Mouse (Mus musculus) midbrain, postnatal 0 days (tissue): Measurements from ENCODE around the gene Myl3. TPM values are rescaled to one million over a fixed set of nuclear protein-coding genes. Genes with fewer than 3 reads are reported as not detected.

Experiments used
- ATAC-seq: fragments of 200-750 bp; cut with Nextera tagmentation; 2 replicates; pipeline ENCODE4 v1.8.0; 2017; ENCODE audit warnings: moderate number of reproducible peaks, mild to moderate bottlenecking, moderate TSS enrichment, moderate library complexity; ENCODE audit not compliant: low FRiP score
- DNase-seq: peaks from one replicate; pipeline ENCODE4 v3.0.0-alpha.2; 2015; ENCODE audit warnings: low spot score
- H3K27ac ChIP-seq: fragments of 300-500 bp; sonication (generic); 2 replicates; pipeline ENCODE4 v1.5.1; 2014; ENCODE audit warnings: low read depth, mild to moderate bottlenecking, low read length, mixed read lengths
- H3K27me3 ChIP-seq: fragments of 300-500 bp; sonication (generic); 2 replicates; pipeline ENCODE4 v1.6.1; 2014; ENCODE audit warnings: low read length, control low read depth, mixed read lengths; ENCODE audit not compliant: insufficient read depth
- H3K36me3 ChIP-seq: fragments of 300-500 bp; sonication (generic); 2 replicates; pipeline ENCODE4 v1.6.1; 2014; ENCODE audit warnings: low read length, control low read depth, mixed read lengths; ENCODE audit not compliant: insufficient read depth
- H3K4me1 ChIP-seq: fragments of 300-500 bp; sonication (generic); 2 replicates; pipeline ENCODE4 v1.6.1; 2014; ENCODE audit warnings: mild to moderate bottlenecking, control low read depth, antibody characterized with exemption, low read length, mixed read lengths; ENCODE audit not compliant: insufficient read depth
- H3K4me2 ChIP-seq: fragments of 300-500 bp; sonication (generic); 2 replicates; pipeline ENCODE4 v1.6.1; 2014; ENCODE audit warnings: low read depth, mild to moderate bottlenecking, low read length, mixed read lengths; ENCODE audit not compliant: poor library complexity, severe bottlenecking
- H3K4me3 ChIP-seq: fragments of 300-500 bp; sonication (generic); 2 replicates; pipeline ENCODE4 v1.5.1; 2014; ENCODE audit warnings: low read depth, mild to moderate bottlenecking, low read length, moderate library complexity
- H3K9ac ChIP-seq: fragments of 300-500 bp; sonication (generic); replicated peaks from 2 replicates; pipeline ENCODE4 v1.6.1; 2014; ENCODE audit warnings: mild to moderate bottlenecking, low read length, moderate library complexity, mixed read lengths; ENCODE audit not compliant: poor library complexity, severe bottlenecking
- H3K9me3 ChIP-seq: fragments of 300-500 bp; sonication (generic); 2 replicates; pipeline ENCODE4 v1.6.1; 2016; ENCODE audit warnings: low read length, control low read depth
- CTCF ChIP-seq: IDR thresholded peaks from 2 replicates; pipeline ENCODE4 v1.5.1; 2016; ENCODE audit warnings: antibody characterized with exemption, mild to moderate bottlenecking
- WGBS: fragments of 180-500 bp; shearing (Covaris S2); extraction: QIAGEN DNeasy Blood & Tissue Kit; methylation state at CpG from one replicate; pipeline ENCODE4 v1.1.7; 2014; 5-methylcytosine and 5-hydroxymethylcytosine counted together
- polyA plus RNA-seq: library from polyadenylated mRNA; unstranded; fragments of >200 nt; fragmentation: Nextera tagmentation; extraction: Ambion mirVana; gene quantifications from 2 replicates; pipeline ENCODE4 v1.2.1, GENCODE M21; 2015
- total RNA-seq: library from RNA; depleted of rRNA; stranded (reverse); fragments of >200 nt; gene quantifications from 2 replicates; pipeline ENCODE4 v1.2.3, GENCODE M21; 2014

Gene Myl3
- total and polyA plus RNA-seq, 2 experiments from 2014 or later, result not detected

- WGBS, result 94% methylated on average over 7 of the region's 7 CpGs
- no peak for TF ChIP-seq CTCF
- ATAC-seq, result no peak
These were observed 1.7 kb upstream of the Myl3 start for GRCm38 (mm10) chr9:110739961-110740360.

GRCm38 (mm10) chr9:110742295-110742950, 762 bp downstream of the Myl3 start:
- Histone ChIP-seq H3K4me1 (no peaks in the 10 kb centered on the region), H3K4me2 (peak overlapping the region; percentile 95), H3K9ac (peak overlapping the region; percentile 65), H3K27me3 (peaks cover 31% of the 10 kb centered on the region), H3K9me3 (no peaks in the 10 kb centered on the region), H3K36me3 (no peaks in the 10 kb centered on the region), H3K27ac (no peak overlapping the region), H3K4me3 (peak overlapping the region; percentile 62)
- DNase-seq, result no peak
- ATAC-seq, result peak; percentile 48; the same call in 1 of the 2 replicates
- WGBS, result under 1% methylated on average over 45 of the region's 71 CpGs
- TF ChIP-seq CTCF, result no peak

More at GRCm38 (mm10) chr9:110739961-110740360, 1.7 kb upstream of the Myl3 start:
- no peaks in the 10 kb centered on the region for H3K9me3 ChIP-seq
- no peak overlapping the region for H3K4me2 ChIP-seq
- H3K27ac ChIP-seq, result no peak overlapping the region
- DNase-seq, result no peak
- H3K9ac ChIP-seq, result no peak overlapping the region
- H3K27me3 ChIP-seq, result peaks cover 28% of the 10 kb centered on the region
- H3K4me3 ChIP-seq, result no peak overlapping the region
- no peaks in the 10 kb centered on the region for H3K36me3 ChIP-seq
- H3K4me1 ChIP-seq, result no peaks in the 10 kb centered on the region

DNA sequence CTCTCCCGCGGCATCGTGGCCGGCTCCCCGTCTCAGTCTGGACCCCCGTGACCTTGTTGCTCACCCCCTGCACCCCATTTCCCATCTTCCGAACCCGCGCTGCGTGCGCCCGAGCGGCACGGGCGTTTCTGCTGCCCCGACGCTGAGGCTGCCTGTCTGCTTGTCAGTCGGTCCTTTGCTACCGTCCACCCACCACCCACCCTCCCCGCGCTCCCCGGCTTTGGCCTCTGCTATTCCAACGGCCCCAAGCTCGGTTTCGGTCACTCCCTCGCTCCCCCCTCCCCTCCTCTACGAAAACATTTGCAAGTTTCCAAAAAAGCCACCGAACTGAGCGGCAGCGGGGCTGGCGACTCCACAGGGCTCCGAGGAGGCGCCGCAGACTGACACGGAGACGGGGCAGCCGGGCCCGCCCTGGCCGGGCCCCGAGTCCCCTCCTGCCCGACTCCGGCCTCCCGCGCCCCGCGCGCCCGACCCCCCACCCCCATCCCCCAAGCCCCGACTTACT, 1.3 kb downstream of the Myl3 start:
- Histone ChIP-seq H3K4me1 (no peaks in the 10 kb centered on the region), H3K9me3 (no peaks in the 10 kb centered on the region), H3K9ac (peak overlapping the region; percentile 65), H3K4me3 (peak overlapping the region; percentile 62), H3K27ac (no peak overlapping the region), H3K36me3 (no peaks in the 10 kb centered on the region), H3K4me2 (peak overlapping the region; percentile 95), H3K27me3 (peaks cover 31% of the 10 kb centered on the region)
- TF ChIP-seq CTCF, result no peak
- WGBS, result under 1% methylated on average over 35 of the region's 49 CpGs
- no peak for DNase-seq
- peak; percentile 55 for ATAC-seq

- H3K27ac ChIP-seq, result no peak overlapping the region
- no peaks in the 10 kb centered on the region for H3K4me1 ChIP-seq
- 4% methylated on average over 44 of the region's 63 CpGs for WGBS
- peak overlapping the region; percentile 65 for H3K9ac ChIP-seq
- DNase-seq (no peak), ATAC-seq (no peak)
- TF ChIP-seq CTCF, result no peak
- no peaks in the 10 kb centered on the region for H3K9me3 ChIP-seq
- H3K27me3 ChIP-seq, result peaks cover 31% of the 10 kb centered on the region
- no peaks in the 10 kb centered on the region for H3K36me3 ChIP-seq
- H3K4me3 ChIP-seq, result peak overlapping the region; percentile 62
- peak overlapping the region; percentile 95 for H3K4me2 ChIP-seq
These were observed 2.0 kb downstream of the Myl3 start for GRCm38 (mm10) chr9:110743456-110744323.

DNA sequence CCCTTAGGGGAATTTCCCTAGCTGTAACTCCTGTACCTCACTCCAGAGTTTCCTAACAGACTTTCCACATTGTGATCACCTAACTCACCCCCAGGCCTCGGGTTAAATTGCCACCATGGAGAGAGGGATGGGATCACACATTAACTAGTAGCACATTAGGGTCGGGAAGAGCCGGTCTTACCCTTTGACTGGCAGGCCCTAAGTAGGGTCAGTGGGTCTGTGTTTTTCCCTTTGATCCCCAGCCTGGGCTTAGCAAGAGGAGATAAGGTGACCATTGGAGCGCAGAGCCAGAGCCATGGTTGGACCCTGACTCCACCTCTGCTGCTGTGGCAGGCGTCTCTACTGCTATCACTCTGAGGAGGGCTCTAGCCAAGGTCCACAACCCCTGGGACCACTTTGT, 4.1 kb downstream of the Myl3 start:
- Histone ChIP-seq H3K27me3 (peaks cover 26% of the 10 kb centered on the region), H3K27ac (no peak overlapping the region), H3K9ac (no peak overlapping the region), H3K9me3 (no peaks in the 10 kb centered on the region), H3K4me1 (no peaks in the 10 kb centered on the region), H3K4me2 (no peak overlapping the region), H3K4me3 (no peak overlapping the region), H3K36me3 (no peaks in the 10 kb centered on the region)
- no peak for TF ChIP-seq CTCF
- WGBS, result 23% methylated on average over 5 of the region's 5 CpGs
- ATAC-seq (no peak), DNase-seq (no peak)

DNA sequence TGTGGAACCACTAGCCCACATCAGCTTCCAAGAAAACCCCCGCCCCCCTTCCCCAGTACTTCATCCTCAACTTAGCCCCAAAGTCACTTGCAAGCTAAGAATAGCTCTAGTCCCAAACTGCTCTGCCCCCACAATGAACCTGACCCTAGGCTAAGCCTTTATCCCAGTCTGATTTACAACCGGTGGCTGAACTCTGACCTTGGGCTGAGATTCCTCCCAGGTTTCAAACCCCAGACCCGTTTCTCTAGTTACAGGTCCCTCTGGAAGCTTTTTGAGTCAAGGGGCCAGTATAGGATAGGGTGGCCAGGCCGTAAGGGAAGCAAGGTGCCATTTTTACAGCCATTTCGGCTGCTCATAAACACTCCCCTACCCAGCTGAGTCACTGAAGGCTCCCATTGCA, 4.6 kb downstream of the Myl3 start:
- H3K36me3 ChIP-seq, result no peaks in the 10 kb centered on the region
- H3K27ac ChIP-seq, result no peak overlapping the region
- H3K4me3 ChIP-seq, result no peak overlapping the region
- TF ChIP-seq CTCF, result no peak
- no peak for ATAC-seq
- whole genome bisulfite sequencing, result 53% methylated on average over 5 of the region's 5 CpGs
- H3K9me3 ChIP-seq, result no peaks in the 10 kb centered on the region
- no peaks in the 10 kb centered on the region for H3K4me1 ChIP-seq
- H3K4me2 ChIP-seq, result no peak overlapping the region
- no peak overlapping the region for H3K9ac ChIP-seq
- no peak for DNase-seq
- H3K27me3 ChIP-seq, result peaks cover 22% of the 10 kb centered on the region
